Mouse (Mus musculus): ENCODE measurements around the gene Ralgds.

The Ralgds gene

GRCm38 (mm10) chr2:28569903-28570302 is 57.0 kb downstream of the Ralgds start:
- DNase-seq = no peak

- no peak for DNase-seq
These were observed 62.4 kb downstream of the Ralgds start for GRCm38 (mm10) chr2:28575341-28575740.

GRCm38 (mm10) chr2:28576815-28577214 is 63.9 kb downstream of the Ralgds start:
- no peak for DNase-seq

- DNase-seq = peak in 1 of 2 experiments; percentile 30
These were observed 65.1 kb downstream of the Ralgds start for GRCm38 (mm10) chr2:28578003-28578402.

GRCm38 (mm10) chr2:28582647-28583353 is 69.9 kb downstream of the Ralgds start:
- DNase-seq = peak; percentile 85 to 91

GRCm38 (mm10) chr2:28583651-28584050 is 70.7 kb downstream of the Ralgds start, which contains the start of gene Gtf3c5:
Gtf3c5 (minus strand) TSS chr2:28583751.
- no peak for DNase-seq

- DNase-seq = peak; percentile 78 to 85
These were observed 72.2 kb downstream of the Ralgds start for GRCm38 (mm10) chr2:28585043-28585571.

- DNase-seq = no peak
These were observed 72.8 kb downstream of the Ralgds start for GRCm38 (mm10) chr2:28585730-28586129.

GRCm38 (mm10) chr2:28588574-28588973 is 75.6 kb downstream of the Ralgds start:
- no peak for DNase-seq

- DNase-seq = no peak
These were observed 78.6 kb downstream of the Ralgds start for GRCm38 (mm10) chr2:28591479-28591878.

- DNase-seq = peak; percentile 64 to 74
These were observed 79.9 kb downstream of the Ralgds start for GRCm38 (mm10) chr2:28592809-28593208.

GRCm38 (mm10) chr2:28596021-28596420 is 83.1 kb downstream of the Ralgds start:
- DNase-seq = no peak

- no peak for DNase-seq
These were observed 84.1 kb downstream of the Ralgds start for GRCm38 (mm10) chr2:28596998-28597397.

GRCm38 (mm10) chr2:28597733-28598547 is 85.0 kb downstream of the Ralgds start:
- DNase-seq = no peak

GRCm38 (mm10) chr2:28598692-28599568 is 86.0 kb downstream of the Ralgds start:
- DNase-seq = no peak

GRCm38 (mm10) chr2:28599569-28599900 is 86.6 kb downstream of the Ralgds start:
- no peak for DNase-seq

- no peak for DNase-seq
These were observed 89.0 kb downstream of the Ralgds start for GRCm38 (mm10) chr2:28601720-28602590.
